Mouse (Mus musculus) lung, embryonic 16.5 days (tissue): Measurements from ENCODE around the gene Smcr8. TPM values are rescaled to one million over a fixed set of nuclear protein-coding genes. Genes with fewer than 3 reads are reported as not detected.

ENCODE experiments used
- ATAC-seq: fragments of 200-750 bp; cut with Nextera tagmentation; 2 replicates; pipeline ENCODE4 v1.8.0; 2017; ENCODE audit warnings: low read depth, mild to moderate bottlenecking, moderate library complexity
- H3K27ac ChIP-seq: fragments of 300-500 bp; sonication (generic); 2 replicates; pipeline ENCODE4 v1.5.1; 2014; ENCODE audit warnings: mild to moderate bottlenecking, control low read depth, low read length
- H3K27me3 ChIP-seq: fragments of 300-500 bp; sonication (generic); 2 replicates; pipeline ENCODE4 v1.6.1; 2014; ENCODE audit warnings: low read depth, low read length, mixed read lengths; ENCODE audit not compliant: control insufficient read depth, insufficient read depth
- H3K36me3 ChIP-seq: fragments of 300-500 bp; sonication (generic); 2 replicates; pipeline ENCODE4 v1.6.1; 2014; ENCODE audit warnings: low read length; ENCODE audit not compliant: control insufficient read depth, insufficient read depth
- H3K4me1 ChIP-seq: fragments of 300-500 bp; sonication (generic); replicated peaks from 2 replicates; pipeline ENCODE4 v1.6.1; 2014; ENCODE audit warnings: low read length, mixed read lengths; ENCODE audit not compliant: control insufficient read depth, insufficient read depth
- H3K4me2 ChIP-seq: fragments of 300-500 bp; sonication (generic); 2 replicates; pipeline ENCODE4 v1.6.1; 2014; ENCODE audit warnings: low read depth, low read length, control low read depth
- H3K4me3 ChIP-seq: fragments of 300-500 bp; sonication (generic); 2 replicates; pipeline ENCODE4 v1.5.1; 2014; ENCODE audit warnings: mild to moderate bottlenecking, low read length, control low read depth
- H3K9ac ChIP-seq: fragments of 300-500 bp; sonication (generic); 2 replicates; pipeline ENCODE4 v1.6.1; 2014; ENCODE audit warnings: low read length, control low read depth
- H3K9me3 ChIP-seq: fragments of 300-500 bp; sonication (generic); 2 replicates; pipeline ENCODE4 v1.6.1; 2016; ENCODE audit warnings: low read length; ENCODE audit not compliant: control insufficient read depth
- WGBS: fragments of 180-500 bp; shearing (Covaris S2); extraction: QIAGEN DNeasy Blood & Tissue Kit; methylation state at CpG from one replicate; pipeline ENCODE4 v1.1.7; 2014; 5-methylcytosine and 5-hydroxymethylcytosine counted together
- polyA plus RNA-seq: library from polyadenylated mRNA; unstranded; fragments of >200 nt; fragmentation: Nextera tagmentation; extraction: Ambion mirVana; gene quantifications from 2 replicates; pipeline ENCODE4 v1.2.1, GENCODE M21; 2015

Gene Smcr8
- polyA plus RNA-seq = 5.5 and 5.8 TPM in 2 replicates

DNA sequence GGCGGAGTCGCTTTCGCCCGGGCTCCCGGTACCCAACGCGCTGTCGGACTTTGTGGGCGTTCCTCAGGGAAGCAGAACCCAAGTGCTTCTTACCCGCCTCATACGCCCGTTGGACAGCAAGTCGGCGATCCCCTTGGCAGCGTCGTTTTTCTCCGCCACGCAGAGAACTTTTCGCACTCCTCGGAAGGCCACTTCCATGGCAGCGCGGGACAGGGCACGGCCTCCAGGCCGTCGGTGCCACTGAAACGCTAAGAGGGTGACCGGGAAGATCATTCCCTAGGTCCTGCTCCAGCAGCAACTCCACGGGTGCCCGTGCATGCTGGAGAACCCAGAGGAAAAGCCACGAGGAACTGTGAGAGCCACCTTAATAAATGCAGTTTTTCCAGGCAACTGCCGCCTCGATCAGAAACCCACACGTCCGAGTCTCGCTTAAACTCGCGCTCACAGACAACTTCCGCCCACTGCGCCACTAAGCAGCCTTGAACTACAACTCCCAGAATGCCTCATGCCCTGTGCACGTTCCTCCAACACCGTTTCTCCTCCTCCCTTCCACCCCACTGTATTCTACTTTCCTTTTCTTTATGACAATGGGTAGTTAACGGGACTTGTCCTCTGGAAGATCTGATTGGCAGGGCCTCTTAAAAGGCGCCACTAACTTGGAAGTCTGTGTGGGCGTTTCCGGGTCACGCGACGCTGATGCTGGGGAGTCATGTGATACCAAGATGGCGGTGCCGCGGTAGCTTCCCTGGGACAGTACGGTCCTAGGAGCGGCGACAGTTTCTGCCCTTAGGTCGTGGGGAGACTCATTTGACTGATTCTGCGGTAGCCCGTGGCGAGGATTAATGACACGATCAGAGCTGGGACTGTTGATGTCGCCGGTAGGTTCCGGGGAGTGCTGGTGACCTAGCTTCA is at the start of gene Smcr8, which contains the start of gene Top3a:
TSS of gene Smcr8 (plus strand) at position 696 of the 912 bp plus-strand sequence.
TSS of gene Top3a (minus strand) at position 537 of the 912 bp plus-strand sequence.
- Histone ChIP-seq H3K9me3 (no peaks in the 10 kb centered on the region), H3K9ac (peak within 1 kb of the TSS; percentile 85), H3K36me3 (no peaks in the 10 kb centered on the region), H3K4me3 (peak within 1 kb of the TSS; percentile 82), H3K4me2 (peak within 1 kb of the TSS; percentile 77), H3K27ac (peak within 1 kb of the TSS; percentile 89), H3K27me3 (no peaks in the 10 kb centered on the region), H3K4me1 (peaks cover 59% of the 10 kb centered on the region)
- peak; percentile 97 for ATAC-seq
- under 1% methylated on average over 62 of the region's 62 CpGs for WGBS

DNA sequence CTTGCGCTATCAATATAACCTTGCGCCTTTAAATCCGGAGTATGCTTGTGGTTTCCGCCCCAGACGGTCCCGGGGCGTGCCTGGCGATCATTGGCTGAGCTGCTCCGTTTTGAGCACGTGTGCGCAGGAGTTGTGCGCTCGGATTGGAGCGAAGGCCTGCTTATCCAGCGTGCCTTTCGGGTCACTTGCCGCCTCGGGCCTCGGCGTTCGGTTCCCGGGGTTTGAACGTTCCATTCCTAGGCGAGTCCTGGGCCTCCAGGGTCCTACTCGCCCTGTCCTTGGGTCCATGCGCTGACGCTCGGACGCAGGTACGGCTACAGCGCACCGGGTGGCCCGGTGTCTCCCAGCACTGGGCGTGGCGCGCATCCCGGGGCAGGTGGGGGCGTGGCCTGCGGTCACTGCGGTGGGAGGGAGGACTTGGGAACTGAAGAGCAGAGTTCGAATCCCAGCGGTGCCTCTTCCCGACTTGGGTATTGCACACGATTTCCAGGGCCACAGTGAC is 49.0 kb upstream of the Smcr8 start, which contains the start of gene Mief2:
TSS of gene Mief2 (plus strand) at position 139 of the 502 bp plus-strand sequence.
- ATAC-seq = peak; percentile 93

DNA sequence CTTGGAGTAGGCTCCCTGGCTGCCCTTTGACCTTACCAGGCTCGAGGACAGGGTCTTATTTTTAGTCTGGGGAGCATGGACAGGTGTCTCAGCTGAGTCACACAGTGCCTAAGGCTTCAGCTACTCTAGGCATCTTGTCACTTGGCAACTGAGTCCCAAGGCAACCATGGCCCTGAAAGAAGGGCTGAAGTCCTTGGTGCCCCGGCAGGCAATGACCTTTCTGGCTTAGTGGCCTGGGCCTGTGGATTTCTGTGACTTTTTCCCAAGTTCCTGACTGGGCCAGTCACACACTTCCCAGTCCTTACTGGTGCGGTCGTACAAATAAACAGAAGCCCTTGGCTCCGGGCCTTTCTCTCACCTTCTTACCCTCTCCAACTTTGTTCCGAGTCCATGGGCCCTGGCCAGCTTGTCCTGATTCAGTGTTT is 48.1 kb upstream of the Smcr8 start:
- Histone ChIP-seq H3K4me1 (peaks cover 26% of the 10 kb centered on the region), H3K4me2 (peak overlapping the region; percentile 81), H3K9me3 (no peaks in the 10 kb centered on the region), H3K27me3 (no peaks in the 10 kb centered on the region), H3K9ac (peak overlapping the region; percentile 22), H3K36me3 (peaks cover 2% of the 10 kb centered on the region), H3K4me3 (peak overlapping the region; percentile 90), H3K27ac (peak overlapping the region; percentile 84; the same call in 1 of the 2 replicates)
- ATAC-seq = no peak
- 38% methylated on average over 6 of the region's 6 CpGs for WGBS

More for the DNA sequence above, 49.0 kb upstream of the Smcr8 start, which contains the start of gene Mief2:
- H3K4me3 ChIP-seq = peak within 1 kb of the TSS; percentile 90
- H3K27me3 ChIP-seq = no peaks in the 10 kb centered on the region
- peak within 1 kb of the TSS; percentile 81 for H3K4me2 ChIP-seq
- H3K9ac ChIP-seq = peak within 1 kb of the TSS; percentile 90
- H3K4me1 ChIP-seq = peaks cover 26% of the 10 kb centered on the region
- H3K36me3 ChIP-seq = peaks cover 11% of the 10 kb centered on the region
- no peaks in the 10 kb centered on the region for H3K9me3 ChIP-seq
- under 1% methylated on average over 44 of the region's 44 CpGs for WGBS
- H3K27ac ChIP-seq = peak within 1 kb of the TSS; percentile 84

DNA sequence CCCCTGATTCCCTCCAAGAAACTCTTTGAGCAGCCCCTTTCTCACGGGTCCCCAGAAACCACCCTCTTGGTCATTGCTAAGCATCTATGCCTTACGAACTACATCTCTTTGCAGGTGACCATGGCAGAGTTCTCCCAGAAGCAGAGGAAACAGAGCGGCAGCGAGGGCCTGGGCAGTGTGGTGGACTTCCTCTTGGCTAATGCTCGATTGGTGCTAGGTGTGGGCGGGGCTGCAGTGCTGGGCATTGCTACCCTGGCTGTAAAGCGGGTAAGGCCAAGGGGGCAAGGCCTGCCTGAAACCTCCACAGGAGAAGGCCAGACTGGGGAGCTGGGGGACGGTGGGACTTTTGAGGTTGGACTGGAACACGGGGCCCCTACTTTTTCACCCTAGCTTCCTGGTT is 47.2 kb upstream of the Smcr8 start:
- H3K27ac ChIP-seq = no peak overlapping the region
- ATAC-seq = no peak
- H3K36me3 ChIP-seq = no peaks in the 10 kb centered on the region; the same call in 1 of the 2 replicates
- peaks cover 26% of the 10 kb centered on the region for H3K4me1 ChIP-seq
- 80% methylated on average over 9 of the region's 9 CpGs for WGBS
- no peaks in the 10 kb centered on the region for H3K9me3 ChIP-seq
- H3K4me2 ChIP-seq = no peak overlapping the region
- H3K27me3 ChIP-seq = no peaks in the 10 kb centered on the region
- no peak overlapping the region for H3K4me3 ChIP-seq
- H3K9ac ChIP-seq = no peak overlapping the region

DNA sequence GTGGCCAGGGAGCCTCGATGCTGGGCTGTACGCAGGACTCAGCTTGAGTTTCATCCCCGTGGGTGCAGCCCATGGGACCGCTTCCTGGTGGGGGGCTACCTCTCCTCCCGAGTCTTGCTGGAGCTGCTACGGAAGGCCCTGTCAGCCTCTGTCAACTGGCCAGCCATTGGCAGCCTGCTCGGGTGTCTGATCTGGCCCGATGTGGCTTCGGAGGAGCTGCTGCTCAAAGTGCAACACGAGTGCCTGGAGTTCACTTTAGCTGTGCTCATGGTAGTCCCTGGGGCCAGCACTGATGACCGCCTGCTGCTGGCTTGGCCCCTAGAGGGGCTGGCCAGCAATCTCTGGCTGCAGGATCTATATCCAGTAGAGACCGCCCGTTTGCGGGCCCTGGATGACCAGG is 46.1 kb upstream of the Smcr8 start:
- Histone ChIP-seq H3K36me3 (no peaks in the 10 kb centered on the region; the same call in none of the 2 replicates), H3K4me2 (no peak overlapping the region), H3K4me1 (peaks cover 21% of the 10 kb centered on the region), H3K27ac (no peak overlapping the region), H3K4me3 (no peak overlapping the region), H3K27me3 (no peaks in the 10 kb centered on the region), H3K9me3 (no peaks in the 10 kb centered on the region), H3K9ac (no peak overlapping the region)
- 85% methylated on average over 14 of the region's 14 CpGs for WGBS
- no peak for ATAC-seq

DNA sequence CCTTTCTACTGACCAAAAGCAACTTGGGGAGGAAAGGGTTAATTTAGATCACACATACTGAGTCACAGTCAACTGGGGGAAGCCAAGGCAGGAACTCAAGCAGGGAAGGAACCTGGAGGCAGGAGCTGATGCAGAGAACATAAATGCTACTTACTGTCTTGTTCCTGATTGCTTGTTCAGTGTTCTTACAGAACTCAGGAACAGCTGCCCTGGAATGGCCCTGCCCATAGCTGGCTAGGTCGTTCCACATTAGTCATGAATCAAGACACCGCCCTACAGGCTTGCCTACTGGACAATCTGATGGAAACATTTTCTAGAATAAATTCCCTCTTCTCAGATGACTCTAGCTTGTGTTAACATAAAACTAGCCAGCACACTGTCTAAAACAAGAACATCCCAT is 43.1 kb upstream of the Smcr8 start:
- no peak for ATAC-seq
- peaks cover 7% of the 10 kb centered on the region for H3K4me1 ChIP-seq
- H3K4me3 ChIP-seq = no peak overlapping the region
- no peaks in the 10 kb centered on the region; the same call in none of the 2 replicates for H3K36me3 ChIP-seq
- no peaks in the 10 kb centered on the region for H3K9me3 ChIP-seq
- no peaks in the 10 kb centered on the region for H3K27me3 ChIP-seq
- H3K9ac ChIP-seq = no peak overlapping the region
- H3K27ac ChIP-seq = no peak overlapping the region
- H3K4me2 ChIP-seq = no peak overlapping the region
- 70% methylated on average over 2 of the region's 2 CpGs for WGBS

DNA sequence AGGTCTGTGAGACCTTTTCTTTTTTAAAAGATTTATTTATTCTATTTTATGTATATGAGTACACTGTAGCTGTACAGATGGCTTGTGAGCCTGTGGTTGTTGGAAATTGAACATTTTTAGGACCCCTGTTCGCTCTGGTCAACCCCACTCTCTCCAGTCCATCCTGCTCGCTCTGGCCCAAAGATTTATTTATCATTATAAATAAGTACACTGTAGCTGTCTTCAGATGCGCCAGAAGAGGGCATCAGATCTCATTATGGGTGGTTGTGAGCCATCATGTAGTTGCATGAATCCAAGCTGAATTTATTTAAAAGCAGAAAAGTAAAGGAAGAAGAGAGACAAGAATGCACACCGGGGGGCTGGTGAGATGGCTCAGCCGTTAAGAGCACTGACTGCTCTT is 42.1 kb upstream of the Smcr8 start:
- H3K27me3 ChIP-seq = no peaks in the 10 kb centered on the region
- 64% methylated on average over 5 of the region's 5 CpGs for WGBS
- no peak overlapping the region for H3K4me2 ChIP-seq
- H3K4me3 ChIP-seq = no peak overlapping the region
- no peak for ATAC-seq
- H3K9me3 ChIP-seq = no peaks in the 10 kb centered on the region
- no peaks in the 10 kb centered on the region; the same call in 1 of the 2 replicates for H3K4me1 ChIP-seq
- H3K36me3 ChIP-seq = no peaks in the 10 kb centered on the region; the same call in none of the 2 replicates
- no peak overlapping the region for H3K9ac ChIP-seq
- no peak overlapping the region for H3K27ac ChIP-seq

DNA sequence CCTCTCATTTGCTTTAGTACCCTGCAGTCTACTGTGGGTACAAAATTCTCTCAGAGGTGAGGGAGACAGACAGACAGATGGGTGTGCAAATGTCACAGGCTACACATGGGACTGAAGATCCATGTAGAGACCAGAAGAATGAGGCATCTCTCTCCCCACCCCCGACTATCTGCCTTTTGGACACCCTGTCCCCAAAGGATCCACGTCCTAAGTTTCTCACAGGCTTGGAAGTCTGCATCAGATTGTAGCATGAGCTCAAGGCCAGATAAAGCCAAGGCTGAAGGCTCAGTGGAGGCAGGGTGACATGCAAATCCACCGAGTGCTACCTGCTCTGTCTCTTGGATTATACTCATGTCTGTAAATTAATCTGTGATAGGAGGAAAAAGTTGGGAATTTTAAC is 40.8 kb upstream of the Smcr8 start:
- no peak overlapping the region for H3K27ac ChIP-seq
- no peaks in the 10 kb centered on the region for H3K9me3 ChIP-seq
- H3K4me1 ChIP-seq = no peaks in the 10 kb centered on the region
- no peak for ATAC-seq
- 74% methylated on average over 3 of the region's 3 CpGs for WGBS
- no peak overlapping the region for H3K4me2 ChIP-seq
- no peaks in the 10 kb centered on the region for H3K27me3 ChIP-seq
- no peak overlapping the region for H3K9ac ChIP-seq
- no peaks in the 10 kb centered on the region; the same call in none of the 2 replicates for H3K36me3 ChIP-seq
- H3K4me3 ChIP-seq = no peak overlapping the region

DNA sequence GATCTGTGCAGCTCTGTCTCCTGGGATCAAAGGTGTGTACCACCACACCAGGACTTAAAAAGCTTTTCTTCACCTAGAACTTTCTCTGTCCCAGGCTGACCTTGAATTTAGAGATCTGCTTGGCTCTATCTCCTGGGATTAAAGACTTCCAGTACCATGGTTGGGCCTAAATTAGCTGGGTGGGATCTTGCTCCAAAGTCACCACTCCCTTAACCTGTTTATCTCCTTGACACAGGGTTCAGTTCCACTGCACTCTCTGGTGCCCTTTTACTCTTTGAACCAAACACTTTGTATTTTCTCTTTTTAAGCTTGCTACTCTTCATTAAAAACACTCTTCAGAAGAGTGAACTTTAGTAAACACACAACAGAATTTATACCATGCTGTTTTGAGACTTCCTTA is 39.9 kb upstream of the Smcr8 start:
- no peak overlapping the region for H3K4me3 ChIP-seq
- no peak overlapping the region for H3K4me2 ChIP-seq
- no peaks in the 10 kb centered on the region for H3K27me3 ChIP-seq
- no peaks in the 10 kb centered on the region for H3K9me3 ChIP-seq
- no peak overlapping the region for H3K9ac ChIP-seq
- ATAC-seq = no peak
- H3K36me3 ChIP-seq = peaks cover 6% of the 10 kb centered on the region
- no peak overlapping the region for H3K27ac ChIP-seq
- H3K4me1 ChIP-seq = no peaks in the 10 kb centered on the region
